Comparison of ENCODE assay signal across 15 mouse cellular contexts in the genomic region with DNA sequence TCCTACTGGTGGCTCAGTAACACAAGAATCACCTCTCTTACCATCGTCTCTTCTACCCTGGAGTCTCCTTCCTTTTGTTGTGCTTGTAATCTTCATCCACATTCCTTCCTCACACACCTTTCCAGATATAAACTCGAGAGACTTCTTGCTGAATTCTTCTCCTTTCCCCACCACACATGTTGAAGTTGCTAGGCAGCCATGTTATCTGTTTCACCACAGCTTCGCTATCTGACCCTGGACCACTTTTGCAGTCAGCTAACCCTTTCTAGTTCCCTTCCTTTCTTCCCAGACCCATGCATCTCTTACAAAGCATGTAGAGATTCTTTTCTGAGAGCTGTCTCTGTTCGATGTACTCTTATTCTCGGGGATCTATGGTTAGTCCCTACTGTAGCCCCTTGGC.
"Had no signal": no experiment of that assay in that cellular context is flagged by ENCODE, and none has a peak within 500 bp of the region (broad histone marks: within the 10 kb centered on the region; RNA-seq: fewer than 3 reads in every experiment).

No protein-coding gene starts in this region.

- H3K4me3 ChIP-seq: neural tube, embryonic 15.5 days; stomach, embryonic 15.5 days had no signal

- H3K36me3 ChIP-seq: neural tube, embryonic 15.5 days; stomach, embryonic 15.5 days had no signal

- DNase-seq: retina, postnatal 1 day; right cerebral cortex, adult 18-20 months; right cerebral cortex, postnatal 14 days; right cerebral cortex, postnatal 25 days; right cerebral cortex, postnatal 4 days; spleen, adult 18-20 months; thymus, adult 18-20 months; thymus, adult 2 months; thymus, postnatal 14 days; thymus, postnatal 25 days; thymus, postnatal 36 days; thymus, postnatal 4 days had no signal

- H3K9ac ChIP-seq: neural tube, embryonic 15.5 days; stomach, embryonic 15.5 days had no signal

- H3K27ac ChIP-seq: neural tube, embryonic 15.5 days; stomach, embryonic 15.5 days; stomach, postnatal 0 days had no signal

- H3K4me1 ChIP-seq: neural tube, embryonic 15.5 days; stomach, embryonic 15.5 days had no signal

- H3K4me2 ChIP-seq: neural tube, embryonic 15.5 days; stomach, embryonic 15.5 days had no signal

- H3K27me3 ChIP-seq: neural tube, embryonic 15.5 days; stomach, embryonic 15.5 days had no signal

- H3K9me3 ChIP-seq: neural tube, embryonic 15.5 days; stomach, embryonic 15.5 days had no signal
